Mouse (Mus musculus) erythroblast, adult 5-6 weeks (primary cell): ENCODE data around the gene Ptgir. TPM values are rescaled to one million over a fixed set of nuclear protein-coding genes. Genes with fewer than 3 reads are reported as not detected.

ENCODE experiments used
- ATAC-seq: replicated peaks from 2 replicates; pipeline ENCODE4 v1.8.0; 2016; ENCODE audit warnings: moderate number of reproducible peaks, mild to moderate bottlenecking, moderate TSS enrichment, inconsistent platforms; ENCODE audit not compliant: poor library complexity, low FRiP score, severe bottlenecking
- total RNA-seq, 2 experiments: library from RNA; stranded (forward) in 1 of 2; stranded (reverse) in 1 of 2; fragments of 150-400 nt in 1 of 2; fragments of 200-764, 138-1000 nt in 1 of 2; gene quantifications; 2 replicates each; pipeline versions ENCODE4 v1.2.3 to v1.2.4; 2015 to 2017; ENCODE audit warnings: low replicate concordance in 2 of 2

Ptgir gene
- total RNA-seq, 2 experiments from 2014 or later = 1.8 to 6.7 TPM

DNA sequence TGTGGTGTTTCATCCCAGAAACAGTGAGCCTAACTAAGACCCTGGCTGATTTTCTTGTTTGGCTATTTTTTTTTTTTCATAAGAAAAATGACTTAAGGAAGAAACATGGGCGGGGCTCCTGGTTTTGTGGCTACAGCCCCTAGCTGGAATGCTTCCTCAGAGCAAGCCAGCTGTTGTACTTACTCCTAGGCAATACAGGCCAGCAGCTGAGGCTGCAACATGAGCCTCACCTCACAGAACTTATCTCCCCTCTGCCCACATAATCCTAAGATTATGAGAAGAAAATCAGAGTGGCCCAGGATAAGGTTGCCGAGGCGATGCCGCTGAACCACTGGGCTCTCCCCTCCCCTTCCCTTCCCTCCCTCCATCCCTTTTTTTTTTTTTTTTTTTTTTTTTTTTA is 49.4 kb downstream of the Ptgir start:
- no peak for ATAC-seq

DNA sequence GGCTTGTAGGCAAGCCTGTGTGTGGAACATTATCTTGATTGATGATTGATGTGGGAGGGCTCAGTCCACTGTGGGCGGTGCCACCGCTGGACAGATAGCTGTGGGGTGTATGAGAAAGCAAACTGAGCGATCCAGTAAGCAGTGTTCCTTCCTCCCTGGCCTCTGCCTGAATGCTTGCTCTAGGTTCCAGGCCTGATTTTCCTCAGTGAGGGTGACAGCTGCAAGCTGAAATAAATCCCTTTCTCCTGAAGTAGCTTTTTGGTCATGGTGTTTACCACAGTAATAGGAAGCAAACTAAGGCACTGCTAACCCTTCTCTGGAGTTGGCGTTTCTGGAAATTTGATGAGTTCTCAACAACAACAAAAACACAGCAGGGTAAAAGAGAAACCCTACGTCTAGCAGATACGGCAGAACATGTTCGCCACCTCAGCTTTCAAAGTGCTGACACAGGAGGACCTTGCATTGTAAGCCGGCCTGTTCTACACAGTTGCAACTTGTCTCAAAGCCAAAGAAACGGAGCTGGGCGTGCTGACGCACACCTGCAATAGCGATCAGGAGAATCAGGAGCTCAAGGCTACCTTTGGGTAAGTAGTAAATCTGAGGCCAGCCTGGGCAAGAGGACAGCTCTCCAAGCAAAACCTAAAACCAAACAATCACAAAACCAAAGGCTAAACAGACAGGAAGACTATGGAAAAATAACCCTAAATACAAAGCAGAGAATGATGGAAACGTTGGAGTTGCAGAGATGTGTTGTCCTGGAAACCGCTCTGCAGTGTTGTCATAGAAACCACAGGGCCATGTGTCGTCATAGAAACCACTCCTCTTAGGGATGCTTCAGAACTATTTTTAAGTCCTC is 50.3 kb downstream of the Ptgir start:
- ATAC-seq = no peak

DNA sequence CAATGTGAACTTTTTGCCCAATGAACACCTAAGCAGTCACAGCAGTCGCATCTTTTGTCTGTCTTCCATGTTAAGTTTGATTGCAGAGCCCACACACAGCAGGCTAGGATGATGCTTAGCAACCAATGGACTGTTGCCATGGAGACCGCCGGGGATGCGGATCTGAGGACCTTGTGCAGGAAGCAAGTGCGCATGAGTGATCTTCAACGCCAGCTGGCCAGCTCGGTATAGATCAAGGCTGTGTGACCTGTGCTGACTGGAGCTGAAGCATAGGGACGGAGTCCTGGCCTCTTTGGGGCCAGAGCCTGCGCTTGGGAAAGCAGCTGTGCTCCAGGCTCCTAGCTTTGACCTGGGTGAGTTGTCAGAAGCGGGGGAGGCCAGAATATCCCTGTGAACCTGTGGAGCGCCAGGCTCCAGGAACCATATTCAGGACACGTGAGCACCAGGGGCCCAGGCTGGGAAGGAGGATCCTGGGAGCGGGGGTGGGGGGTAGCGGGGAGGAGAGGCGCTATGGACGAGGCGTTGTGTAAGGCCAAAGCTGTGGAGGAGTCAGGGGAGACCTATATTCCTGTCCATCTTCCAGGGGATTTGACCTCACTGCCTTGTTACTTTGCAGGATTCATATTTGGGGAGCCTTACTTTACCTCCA is 53.4 kb downstream of the Ptgir start, which contains the start of gene Pnmal1:
Gene Pnmal1 (plus strand): TSS at position 141 of the 649 bp plus-strand sequence.
- no peak for ATAC-seq

Other genes with a start within 250 kb of the Ptgir start
- gene Ceacam15, start 230.8 kb upstream of the Ptgir start, total RNA-seq (2015; ENCODE audit: low replicate concordance) = not detected in 2 replicates
- gene Ceacam15, start 230.8 kb upstream of the Ptgir start, total RNA-seq (2017; ENCODE audit: low replicate concordance) = 0.56 TPM in 1 of 2 replicates, not detected in the other
- gene Ceacam9, start 184.6 kb upstream of the Ptgir start, total RNA-seq (2015; ENCODE audit: low replicate concordance) = not detected in 2 replicates
- not detected in 2 replicates for gene Ceacam9, start 184.6 kb upstream of the Ptgir start, total RNA-seq (2017; ENCODE audit: low replicate concordance)
- 46.5 and 57.5 TPM in 2 replicates for gene Ap2s1, start 168.1 kb upstream of the Ptgir start, total RNA-seq (2015; ENCODE audit: low replicate concordance)
- 19.8 and 25.9 TPM in 2 replicates for gene Ap2s1, start 168.1 kb upstream of the Ptgir start, total RNA-seq (2017; ENCODE audit: low replicate concordance)
- 655 and 701 TPM in 2 replicates for gene Slc1a5, start 125.2 kb upstream of the Ptgir start, total RNA-seq (2015; ENCODE audit: low replicate concordance)
- gene Slc1a5, start 125.2 kb upstream of the Ptgir start, total RNA-seq (2017; ENCODE audit: low replicate concordance) = 713 and 810 TPM in 2 replicates
- gene Strn4, start 90.6 kb upstream of the Ptgir start, total RNA-seq (2015; ENCODE audit: low replicate concordance) = 21.5 and 22.4 TPM in 2 replicates
- gene Strn4, start 90.6 kb upstream of the Ptgir start, total RNA-seq (2017; ENCODE audit: low replicate concordance) = 34.3 and 69.7 TPM in 2 replicates
- gene Fkrp, start 89.8 kb upstream of the Ptgir start, total RNA-seq (2015; ENCODE audit: low replicate concordance) = 2.5 and 4.2 TPM in 2 replicates
- gene Fkrp, start 89.8 kb upstream of the Ptgir start, total RNA-seq (2017; ENCODE audit: low replicate concordance) = 3.1 and 8.0 TPM in 2 replicates
- gene Prkd2, start 63.6 kb upstream of the Ptgir start, total RNA-seq (2015; ENCODE audit: low replicate concordance) = 4.6 and 18.8 TPM in 2 replicates
- 2.5 and 5.1 TPM in 2 replicates for gene Prkd2, start 63.6 kb upstream of the Ptgir start, total RNA-seq (2017; ENCODE audit: low replicate concordance)
- gene Dact3, start 31.2 kb upstream of the Ptgir start, total RNA-seq (2015; ENCODE audit: low replicate concordance) = not detected in 2 replicates
- not detected in 2 replicates for gene Dact3, start 31.2 kb upstream of the Ptgir start, total RNA-seq (2017; ENCODE audit: low replicate concordance)
- gene Gng8, start 14.7 kb upstream of the Ptgir start, total RNA-seq (2015; ENCODE audit: low replicate concordance) = not detected in 2 replicates
- gene Gng8, start 14.7 kb upstream of the Ptgir start, total RNA-seq (2017; ENCODE audit: low replicate concordance) = not detected in 2 replicates
- gene Calm3, start 17.6 kb downstream of the Ptgir start, total RNA-seq (2015; ENCODE audit: low replicate concordance) = 41.1 and 44.1 TPM in 2 replicates
- 157 and 162 TPM in 2 replicates for gene Calm3, start 17.6 kb downstream of the Ptgir start, total RNA-seq (2017; ENCODE audit: low replicate concordance)
- not detected in 2 replicates for gene Pnmal2, start 38.2 kb downstream of the Ptgir start, total RNA-seq (2015; ENCODE audit: low replicate concordance)
- not detected in 2 replicates for gene Pnmal2, start 38.2 kb downstream of the Ptgir start, total RNA-seq (2017; ENCODE audit: low replicate concordance)
- gene Pnmal1, start 53.2 kb downstream of the Ptgir start, total RNA-seq (2015; ENCODE audit: low replicate concordance) = not detected in 2 replicates
- not detected in 2 replicates for gene Pnmal1, start 53.2 kb downstream of the Ptgir start, total RNA-seq (2017; ENCODE audit: low replicate concordance)
- not detected in 2 replicates for gene Gm42372, start 76.6 kb downstream of the Ptgir start, total RNA-seq (2015; ENCODE audit: low replicate concordance)
- gene Gm42372, start 76.6 kb downstream of the Ptgir start, total RNA-seq (2017; ENCODE audit: low replicate concordance) = 0.28 TPM in 1 of 2 replicates, not detected in the other
- gene Ccdc8, start 86.2 kb downstream of the Ptgir start, total RNA-seq (2015; ENCODE audit: low replicate concordance) = 0.19 TPM in 1 of 2 replicates, not detected in the other
- gene Ccdc8, start 86.2 kb downstream of the Ptgir start, total RNA-seq (2017; ENCODE audit: low replicate concordance) = 0.14 and 1.0 TPM in 2 replicates
- 14.0 and 21.3 TPM in 2 replicates for gene Ppp5c, start 121.4 kb downstream of the Ptgir start, total RNA-seq (2015; ENCODE audit: low replicate concordance)
- gene Ppp5c, start 121.4 kb downstream of the Ptgir start, total RNA-seq (2017; ENCODE audit: low replicate concordance) = 10.6 and 18.9 TPM in 2 replicates
- gene Hif3a, start 155.9 kb downstream of the Ptgir start, total RNA-seq (2015; ENCODE audit: low replicate concordance) = 0.42 and 0.58 TPM in 2 replicates
- 0.17 TPM in 1 of 2 replicates, not detected in the other for gene Hif3a, start 155.9 kb downstream of the Ptgir start, total RNA-seq (2017; ENCODE audit: low replicate concordance)
- not detected in 2 replicates for gene Psg16, start 167.6 kb downstream of the Ptgir start, total RNA-seq (2015; ENCODE audit: low replicate concordance)
- gene Psg16, start 167.6 kb downstream of the Ptgir start, total RNA-seq (2017; ENCODE audit: low replicate concordance) = not detected in 2 replicates
- gene Ceacam3, start 243.8 kb downstream of the Ptgir start, total RNA-seq (2015; ENCODE audit: low replicate concordance) = not detected in 2 replicates
- 0.28 TPM in 1 of 2 replicates, not detected in the other for gene Ceacam3, start 243.8 kb downstream of the Ptgir start, total RNA-seq (2017; ENCODE audit: low replicate concordance)